Mouse (Mus musculus): Measurements from ENCODE around the gene Ahnak.

The Ahnak gene

GRCm38 (mm10) chr19:8989066-8989566 lies at the start of gene Ahnak:
TSS of gene Ahnak (plus strand) at chr19:8989284.
- peak; percentile 53 for DNase-seq (ENCODE audit: low spot score)

GRCm38 (mm10) chr19:8940526-8941133 lies 48.5 kb upstream of the Ahnak start:
- DNase-seq (ENCODE audit: low spot score): no peak

GRCm38 (mm10) chr19:8941136-8941514 lies 48.0 kb upstream of the Ahnak start:
- DNase-seq (ENCODE audit: low spot score): no peak

GRCm38 (mm10) chr19:8941515-8942217 lies 47.4 kb upstream of the Ahnak start, which contains the start of gene Mta2:
TSS of gene Mta2 (plus strand) at chr19:8941875.
- peak; percentile 94 for DNase-seq (ENCODE audit: low spot score)

- peak; percentile 71 for DNase-seq (ENCODE audit: low spot score)
Measured at GRCm38 (mm10) chr19:8942276-8942964, 46.7 kb upstream of the Ahnak start.

- no peak for DNase-seq (ENCODE audit: low spot score)
Measured at GRCm38 (mm10) chr19:8943047-8943446, 46.0 kb upstream of the Ahnak start.

- no peak for DNase-seq (ENCODE audit: low spot score)
Measured at GRCm38 (mm10) chr19:8944062-8944461, 45.0 kb upstream of the Ahnak start.

- DNase-seq (ENCODE audit: low spot score): peak; percentile 71
Measured at GRCm38 (mm10) chr19:8944750-8945149, 44.3 kb upstream of the Ahnak start.

- DNase-seq (ENCODE audit: low spot score): no peak
Measured at GRCm38 (mm10) chr19:8945251-8945650, 43.8 kb upstream of the Ahnak start.

- no peak for DNase-seq (ENCODE audit: low spot score)
Measured at GRCm38 (mm10) chr19:8946929-8947328, 42.2 kb upstream of the Ahnak start.

GRCm38 (mm10) chr19:8950190-8950589 lies 38.9 kb upstream of the Ahnak start:
- no peak for DNase-seq (ENCODE audit: low spot score)

GRCm38 (mm10) chr19:8952241-8952640 lies 36.8 kb upstream of the Ahnak start:
- no peak for DNase-seq (ENCODE audit: low spot score)

GRCm38 (mm10) chr19:8953135-8954039 lies 35.7 kb upstream of the Ahnak start, which contains the start of gene Tut1:
TSS of gene Tut1 (plus strand) at chr19:8953847.
- peak; percentile 90 for DNase-seq (ENCODE audit: low spot score)

GRCm38 (mm10) chr19:8954171-8954570 lies 34.9 kb upstream of the Ahnak start:
- no peak for DNase-seq (ENCODE audit: low spot score)

GRCm38 (mm10) chr19:8962256-8962655 lies 26.8 kb upstream of the Ahnak start:
- DNase-seq (ENCODE audit: low spot score): no peak

- DNase-seq (ENCODE audit: low spot score): no peak
Measured at GRCm38 (mm10) chr19:8965075-8965474, 24.0 kb upstream of the Ahnak start.

- DNase-seq (ENCODE audit: low spot score): no peak
Measured at GRCm38 (mm10) chr19:8965771-8966170, 23.3 kb upstream of the Ahnak start.

GRCm38 (mm10) chr19:8966198-8966589 lies 22.9 kb upstream of the Ahnak start:
- DNase-seq (ENCODE audit: low spot score): no peak

GRCm38 (mm10) chr19:8966590-8967372 lies 22.3 kb upstream of the Ahnak start, which contains the start of gene Eef1g:
TSS of gene Eef1g (plus strand) at chr19:8967041.
- DNase-seq (ENCODE audit: low spot score): peak; percentile 99

- no peak for DNase-seq (ENCODE audit: low spot score)
Measured at GRCm38 (mm10) chr19:8967373-8967743, 21.7 kb upstream of the Ahnak start.

GRCm38 (mm10) chr19:8967893-8968292 lies 21.2 kb upstream of the Ahnak start:
- no peak for DNase-seq (ENCODE audit: low spot score)

Data from testis, postnatal 14 days (tissue).